20 mouse cellular contexts compared by ENCODE assay signal in the genomic region with DNA sequence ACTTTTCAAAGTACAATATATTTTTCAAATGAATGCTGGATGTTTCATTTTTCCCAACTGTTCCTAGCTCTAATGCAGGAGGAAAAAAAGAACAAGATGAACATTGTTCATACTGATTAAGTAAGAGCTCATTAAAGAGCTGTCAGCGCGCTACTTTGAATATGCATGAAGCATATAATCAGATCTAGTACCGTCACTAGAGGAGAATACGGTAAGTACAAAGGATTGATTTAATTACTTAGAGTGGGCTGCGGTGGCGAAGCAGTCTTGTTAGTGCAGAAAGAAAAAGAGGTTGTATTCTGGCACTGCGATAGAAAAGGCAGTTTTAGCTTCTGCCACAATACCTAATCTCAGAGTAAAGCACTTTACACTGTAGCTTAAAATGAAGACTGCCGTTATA. TPM values are rescaled to one million over a fixed set of nuclear protein-coding genes. Genes with fewer than 3 reads are reported as not detected.
A peak's percentile ranks its signal among the peaks of the same experiment; 100 is the strongest.
DNase-seq lines count a peak whose midpoint lies in the region; ATAC-seq lines count a peak whose summit lies in the region.
"Had no signal": no experiment of that assay in that cellular context is flagged by ENCODE, and none has a peak within 500 bp of the region (broad histone marks: within the 10 kb centered on the region; RNA-seq: fewer than 3 reads in every experiment).

No protein-coding gene starts in this region.

- H3K4me1 ChIP-seq in forebrain, embryonic 16.5 days (replicated peaks; ENCODE audit: control insufficient read depth, insufficient read depth, low read length), result peaks cover 2% of the 10 kb centered on the region; the same call in 1 of the 2 replicates
- H3K4me1 ChIP-seq in midbrain, embryonic 13.5 days (replicated peaks), result peaks cover 37% of the 10 kb centered on the region

- peak; percentile 95 for ATAC-seq in forebrain, embryonic 16.5 days
- peak; percentile 87 for ATAC-seq in midbrain, embryonic 13.5 days
- ATAC-seq: intestine, postnatal 0 days; lung, postnatal 0 days; Patski had no signal

- peak overlapping the region; percentile 9; the same call in 1 of the 2 replicates for H3K4me2 ChIP-seq in forebrain, embryonic 16.5 days (ENCODE audit: low read length)
- no peak overlapping the region for H3K4me2 ChIP-seq in midbrain, embryonic 13.5 days (replicated peaks)
- H3K4me2 ChIP-seq: heart, embryonic 11.5 days had no signal

- no peak overlapping the region for H3K27ac ChIP-seq in forebrain, embryonic 16.5 days (ENCODE audit: low read length)
- no peak overlapping the region for H3K27ac ChIP-seq in midbrain, embryonic 13.5 days

- DNase-seq in embryo, embryonic 11 days, result peak; percentile 35
- DNase-seq in embryo, embryonic 10.5 days (ENCODE audit: low spot score), result no peak
- DNase-seq in MN1 (ENCODE audit: low spot score), result peak; percentile 45
- DNase-seq in thymus, postnatal 0 days (ENCODE audit: low spot score), result no peak
- no peak for DNase-seq in adrenal gland, adult 8-10 months
- DNase-seq in yolk sac, embryonic 10.5 days (ENCODE audit: low spot score), result no peak
- DNase-seq: cerebellum, adult 2 months; gastrocnemius, postnatal 25 days; heart, postnatal 36 days; kidney, postnatal 36 days had no signal

- no peak overlapping the region for H3K4me3 ChIP-seq in forebrain, embryonic 16.5 days (replicated peaks; ENCODE audit: low read length)
- no peak overlapping the region for H3K4me3 ChIP-seq in midbrain, embryonic 13.5 days (replicated peaks)

- H3K9me3 ChIP-seq in forebrain, embryonic 16.5 days (ENCODE audit: control insufficient read depth, low read length), result no peaks in the 10 kb centered on the region; the same call in 1 of the 2 replicates
- H3K9me3 ChIP-seq in midbrain, embryonic 13.5 days, result peaks cover 3% of the 10 kb centered on the region; the same call in 1 of the 2 replicates

- H3K36me3 ChIP-seq in forebrain, embryonic 16.5 days (ENCODE audit: control insufficient read depth, insufficient read depth), result no peaks in the 10 kb centered on the region
- peaks cover 14% of the 10 kb centered on the region for H3K36me3 ChIP-seq in midbrain, embryonic 13.5 days

- H3K27me3 ChIP-seq in forebrain, embryonic 16.5 days (replicated peaks; ENCODE audit: control insufficient read depth, insufficient read depth, low read length), result no peaks in the 10 kb centered on the region
- peaks cover 31% of the 10 kb centered on the region for H3K27me3 ChIP-seq in midbrain, embryonic 13.5 days
- H3K27me3 ChIP-seq: CH12.LX, Patski had no signal

- H3K9ac ChIP-seq in forebrain, embryonic 16.5 days (replicated peaks; ENCODE audit: low read depth, low read length), result no peak overlapping the region
- H3K9ac ChIP-seq in midbrain, embryonic 13.5 days (replicated peaks), result no peak overlapping the region

- WGBS in forebrain, embryonic 16.5 days, result 4% methylated on average over 8 of the region's 8 CpGs
- WGBS in midbrain, embryonic 13.5 days, result 6% methylated on average over 8 of the region's 8 CpGs

RNA-seq across cellular contexts. Expression of gene Otx1, which starts 14.7 kb away (rescaled TPM):
- polyA plus RNA-seq in forebrain, embryonic 16.5 days (2015; fragmentation: Nextera tagmentation; extraction: Ambion mirVana), result 9.3 and 9.5 TPM in 2 replicates
- polyA plus RNA-seq in midbrain, embryonic 13.5 days (2015; fragmentation: Nextera tagmentation; extraction: Ambion mirVana), result 23.2 and 23.5 TPM in 2 replicates
- not detected in 2 replicates for polyA plus RNA-seq in thymus, postnatal 0 days (2015; fragmentation: Nextera tagmentation; extraction: Ambion mirVana)
- total RNA-seq in adrenal gland, adult 8-10 months (2022), result not detected
- total RNA-seq: CH12.LX; gastrocnemius, postnatal 25 days; heart, postnatal 36 days; liver, adult 2 months; megakaryocyte-erythroid progenitor cell, adult 5-6 weeks had no signal
- polyA plus RNA-seq: intestine, postnatal 0 days; liver, adult 2 months; small intestine, adult 2 months had no signal

Comparison
In these comparisons a context has a peak if more than half of its experiments do, and no peak if none do; other contexts are left out.
1. DNase-seq: peak in embryo, embryonic 11 days (single experiment) and MN1 (single experiment); none in embryo, embryonic 10.5 days (single experiment), thymus, postnatal 0 days (single experiment), adrenal gland, adult 8-10 months (single experiment) and yolk sac, embryonic 10.5 days (single experiment).
2. RNA of gene Otx1, which starts 14.7 kb away (polyA plus RNA-seq): 23.2 to 23.5 TPM in midbrain, embryonic 13.5 days and 9.3 to 9.5 TPM in forebrain, embryonic 16.5 days; not detected in thymus, postnatal 0 days; every median in the first group is over 10 times any median in the second.